Mouse (Mus musculus) spleen, postnatal 36 days (tissue): Measurements from ENCODE around the gene Hoxd13.

Source experiments
- DNase-seq, 2 experiments: peaks; one replicate each; pipeline ENCODE4 v3.0.0; 2022; ENCODE audit warnings: low spot score in 2 of 2, mixed read lengths in 1 of 2

Gene Hoxd13

GRCm38 (mm10) chr2:74694066-74694465 is 26.0 kb downstream of the Hoxd13 start:
- DNase-seq, result no peak

GRCm38 (mm10) chr2:74695383-74695782 is 27.3 kb downstream of the Hoxd13 start:
- DNase-seq, result no peak

- no peak for DNase-seq
These were observed 27.8 kb downstream of the Hoxd13 start for GRCm38 (mm10) chr2:74695813-74696430.

- DNase-seq, result no peak
These were observed 28.6 kb downstream of the Hoxd13 start for GRCm38 (mm10) chr2:74696442-74697335.

- no peak for DNase-seq
These were observed 29.5 kb downstream of the Hoxd13 start, which contains the start of gene Hoxd9 for GRCm38 (mm10) chr2:74697567-74698121. Gene Hoxd9 (plus strand): TSS chr2:74697727.

GRCm38 (mm10) chr2:74698201-74699052 is 30.3 kb downstream of the Hoxd13 start:
- no peak for DNase-seq

GRCm38 (mm10) chr2:74699053-74699430 is 30.9 kb downstream of the Hoxd13 start:
- no peak for DNase-seq

- no peak for DNase-seq
These were observed 31.8 kb downstream of the Hoxd13 start for GRCm38 (mm10) chr2:74699664-74700545.

- no peak for DNase-seq
These were observed 32.5 kb downstream of the Hoxd13 start for GRCm38 (mm10) chr2:74700546-74701112.

GRCm38 (mm10) chr2:74701949-74702819 is 34.1 kb downstream of the Hoxd13 start:
- DNase-seq, result peak in 1 of 2 experiments; percentile 9

GRCm38 (mm10) chr2:74702820-74703219 is 34.7 kb downstream of the Hoxd13 start:
- DNase-seq, result no peak

- no peak for DNase-seq
These were observed 35.2 kb downstream of the Hoxd13 start for GRCm38 (mm10) chr2:74703317-74703716.

GRCm38 (mm10) chr2:74703720-74704392 is 35.7 kb downstream of the Hoxd13 start:
- no peak for DNase-seq

- no peak for DNase-seq
These were observed 36.4 kb downstream of the Hoxd13 start, which contains the start of gene Hoxd8 for GRCm38 (mm10) chr2:74704393-74704998. Gene Hoxd8 (plus strand): TSS chr2:74704615.

GRCm38 (mm10) chr2:74704999-74705466 is 36.9 kb downstream of the Hoxd13 start:
- DNase-seq, result no peak

GRCm38 (mm10) chr2:74705467-74706089 is 37.5 kb downstream of the Hoxd13 start:
- DNase-seq, result no peak

GRCm38 (mm10) chr2:74706393-74706960 is 38.4 kb downstream of the Hoxd13 start:
- no peak for DNase-seq
